Mouse (Mus musculus): Measurements from ENCODE around the gene Appbp2. TPM values are rescaled to one million over a fixed set of nuclear protein-coding genes. Genes with fewer than 3 reads are reported as not detected.
"Not testable (repeated sequence)": the region's sequence is repeated elsewhere in the genome, so short reads cannot be mapped to it uniquely, and the experiment has no call there.

Gene Appbp2
- polyA plus RNA-seq, 1 experiment from 2014 or later, result 42.8 TPM

DNA sequence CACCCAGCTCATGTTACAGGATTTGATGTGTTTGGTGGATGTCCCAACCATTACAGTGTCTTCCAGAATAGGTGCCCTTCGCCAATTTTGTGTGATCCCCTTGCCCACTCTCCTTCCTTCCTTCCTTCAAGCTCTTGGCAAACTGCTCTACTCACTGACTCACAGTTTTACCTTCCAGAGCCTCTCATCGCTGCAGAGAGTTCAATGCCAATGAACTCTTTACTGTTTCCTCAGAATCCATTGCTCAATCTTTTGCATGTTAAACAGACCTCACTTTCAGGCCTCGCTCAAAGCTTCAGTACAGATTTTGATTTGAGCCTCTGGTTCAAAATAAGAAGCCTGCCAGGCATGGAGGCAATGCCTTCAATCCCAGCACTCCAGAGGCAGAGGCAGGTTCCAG, 59.0 kb downstream of the Appbp2 start:
- no peaks in the 10 kb centered on the region for H3K36me3 ChIP-seq
- H3K4me3 ChIP-seq, result no peak overlapping the region
- no peaks in the 10 kb centered on the region for H3K9me3 ChIP-seq (replicated peaks)
- H3K27ac ChIP-seq, result no peak overlapping the region
- DNase-seq (ENCODE audit: low spot score), result no peak
- 0 out of 2 replicates have a peak, but pooled peaks cover under 1% of the 10 kb centered on the region for H3K4me1 ChIP-seq
- WGBS, result 85% methylated on average over 3 of the region's 3 CpGs
- no peaks in the 10 kb centered on the region for H3K27me3 ChIP-seq (ENCODE audit: low read depth, poor library complexity, severe bottlenecking)

DNA sequence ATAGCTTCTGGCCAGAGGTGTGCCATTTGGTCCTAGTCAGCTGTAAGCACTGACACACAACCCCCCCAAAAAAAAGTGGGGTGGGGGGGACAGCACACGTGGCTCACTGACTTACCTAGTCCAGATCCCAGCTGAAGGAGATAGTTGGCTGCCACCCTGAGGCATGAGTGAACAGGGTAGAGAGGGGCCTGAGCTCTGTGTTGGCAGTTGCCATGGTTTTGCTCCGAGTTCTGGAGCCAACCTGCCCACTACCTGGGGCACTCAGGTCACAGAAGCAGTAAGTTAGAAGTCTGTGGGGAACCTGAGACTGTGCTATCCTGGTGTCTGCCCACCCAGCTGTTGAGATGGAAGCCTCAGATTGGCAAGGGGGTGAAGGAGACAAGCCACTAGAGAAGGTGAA, 64.1 kb downstream of the Appbp2 start:
- Histone ChIP-seq H3K9me3 (replicated peaks) (no peaks in the 10 kb centered on the region), H3K27me3 (ENCODE audit: low read depth, poor library complexity, severe bottlenecking) (no peaks in the 10 kb centered on the region), H3K27ac (peak overlapping the region; percentile 77), H3K4me3 (0 out of 2 replicates have a peak overlapping the region, but pooled peaks have one; percentile 46), H3K4me1 (peaks cover 12% of the 10 kb centered on the region), H3K36me3 (no peaks in the 10 kb centered on the region)
- DNase-seq (ENCODE audit: low spot score), result no peak
- WGBS, result 58% methylated on average over 2 of the region's 2 CpGs

DNA sequence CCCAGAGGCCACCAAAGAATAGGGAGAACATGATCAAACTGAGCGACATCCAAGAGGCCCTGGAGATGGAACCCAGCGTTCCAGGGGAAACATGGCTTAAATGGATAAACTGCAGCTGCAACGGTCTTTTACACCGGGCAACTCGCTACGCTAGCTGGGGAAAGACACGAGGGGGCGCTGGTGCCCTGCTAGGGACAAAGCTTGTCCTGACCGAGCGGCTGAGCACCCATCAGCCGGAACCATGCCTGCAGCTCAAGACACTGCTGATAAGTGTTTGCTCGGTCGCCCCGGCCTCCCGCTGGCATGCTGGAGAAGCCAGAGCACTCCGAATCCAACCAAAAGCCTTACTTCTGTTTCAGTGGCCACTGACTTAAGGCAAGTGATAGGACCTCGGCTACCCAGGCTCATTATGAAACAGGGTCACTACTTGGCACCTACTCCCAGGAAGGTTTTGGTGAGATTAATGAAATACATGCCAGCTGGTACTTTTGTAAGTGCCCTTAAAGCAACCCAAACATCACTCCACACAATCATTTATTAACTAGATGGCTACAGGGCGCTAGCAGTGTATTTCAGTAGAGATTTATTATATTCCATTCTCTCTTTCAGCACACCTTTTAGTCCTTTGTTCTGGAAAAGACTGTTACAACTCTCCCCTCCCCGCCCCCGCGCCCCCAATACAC, 64.7 kb downstream of the Appbp2 start, which contains the start of gene 1700125H20Rik:
1700125H20Rik (plus strand) TSS at position 347 of the 683 bp plus-strand sequence.
- no peaks in the 10 kb centered on the region for H3K9me3 ChIP-seq (replicated peaks)
- peak within 1 kb of the TSS; percentile 77 for H3K27ac ChIP-seq
- WGBS, result 16% methylated on average over 21 of the region's 21 CpGs
- peak; percentile 93 for DNase-seq (ENCODE audit: low spot score)
- peaks cover 12% of the 10 kb centered on the region for H3K4me1 ChIP-seq
- H3K4me3 ChIP-seq, result peak within 1 kb of the TSS; percentile 46
- H3K36me3 ChIP-seq, result no peaks in the 10 kb centered on the region
- no peaks in the 10 kb centered on the region for H3K27me3 ChIP-seq (ENCODE audit: low read depth, poor library complexity, severe bottlenecking)

DNA sequence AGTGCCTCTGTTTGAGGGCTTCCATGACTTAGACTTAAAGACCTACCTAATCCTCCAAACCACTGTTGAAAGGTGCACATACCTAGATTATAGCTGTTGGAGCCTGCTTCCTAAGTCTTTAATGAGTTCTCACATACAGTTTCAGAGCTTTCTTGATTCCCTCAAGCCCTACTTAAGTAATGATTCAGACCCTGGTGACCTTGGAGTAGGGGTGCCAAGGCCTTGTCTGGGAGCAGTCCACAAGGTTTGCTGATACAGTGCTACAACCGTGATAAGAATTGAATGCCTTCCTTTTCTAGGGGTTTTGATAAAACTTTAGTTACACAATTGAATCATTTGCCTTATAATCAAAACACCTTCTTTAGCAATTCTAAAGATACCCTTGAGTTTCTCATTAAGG, 67.4 kb downstream of the Appbp2 start:
- H3K27ac ChIP-seq, result no peak overlapping the region

DNA sequence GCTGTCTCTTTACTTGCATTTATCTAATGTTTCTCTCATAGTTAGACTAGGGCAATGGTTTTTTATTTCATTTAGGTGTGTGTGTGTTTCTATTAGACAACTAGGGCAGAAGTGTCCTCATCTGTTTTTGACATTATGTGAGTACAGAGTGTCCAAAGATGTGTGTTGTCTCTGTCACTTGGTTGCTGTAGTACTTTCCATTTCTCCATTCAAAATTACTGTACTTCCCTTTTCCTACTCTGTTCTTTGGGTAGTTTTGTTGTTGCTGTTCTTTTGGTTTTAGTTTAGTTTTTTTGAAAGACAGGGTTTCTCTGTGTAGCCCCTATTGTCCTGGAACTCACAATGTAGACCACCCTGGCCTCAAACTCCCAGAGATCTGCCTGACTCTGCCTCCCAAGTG, 70.6 kb downstream of the Appbp2 start:
- H3K4me1 ChIP-seq, result no peaks in the 10 kb centered on the region

More for the DNA sequence above, 67.4 kb downstream of the Appbp2 start:
- no peaks in the 10 kb centered on the region for H3K36me3 ChIP-seq
- no peaks in the 10 kb centered on the region for H3K9me3 ChIP-seq (replicated peaks)
- DNase-seq (ENCODE audit: low spot score), result no peak
- no peaks in the 10 kb centered on the region for H3K27me3 ChIP-seq (ENCODE audit: low read depth, poor library complexity, severe bottlenecking)
- no peak overlapping the region for H3K4me3 ChIP-seq
- WGBS, result 90% methylated on average over 1 of the region's 1 CpGs
- H3K4me1 ChIP-seq, result peaks cover 12% of the 10 kb centered on the region

DNA sequence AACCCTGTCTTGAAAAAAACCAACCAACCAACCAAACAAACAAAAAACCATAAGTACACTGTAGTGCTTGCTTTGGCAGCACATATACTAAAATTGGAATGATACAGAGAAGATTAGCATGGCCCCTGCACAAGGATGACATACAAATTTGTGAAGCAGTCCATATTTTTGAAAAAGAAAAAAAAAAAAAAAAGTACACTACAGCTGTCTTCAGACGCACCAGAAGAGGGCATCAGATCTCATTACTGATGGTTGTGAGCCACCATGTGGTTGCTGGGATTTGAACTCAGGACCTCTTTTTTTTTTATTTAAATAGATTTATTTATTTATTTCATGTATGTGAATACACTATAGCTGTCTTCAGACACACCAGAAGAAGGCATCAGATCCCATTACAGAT, 71.9 kb downstream of the Appbp2 start:
- H3K9me3 ChIP-seq (replicated peaks); H3K27me3 ChIP-seq (ENCODE audit: low read depth, poor library complexity, severe bottlenecking); H3K36me3 ChIP-seq; DNase-seq (ENCODE audit: low spot score); H3K4me3 ChIP-seq; H3K27ac ChIP-seq; H3K4me1 ChIP-seq: not testable (repeated sequence)
- 91% methylated on average over 1 of the region's 1 CpGs for WGBS

More for the DNA sequence above, 70.6 kb downstream of the Appbp2 start:
- Histone ChIP-seq H3K36me3 (no peaks in the 10 kb centered on the region), H3K4me3 (no peak overlapping the region), H3K27me3 (ENCODE audit: low read depth, poor library complexity, severe bottlenecking) (no peaks in the 10 kb centered on the region), H3K27ac (no peak overlapping the region), H3K9me3 (replicated peaks) (no peaks in the 10 kb centered on the region)
- DNase-seq (ENCODE audit: low spot score), result no peak

DNA sequence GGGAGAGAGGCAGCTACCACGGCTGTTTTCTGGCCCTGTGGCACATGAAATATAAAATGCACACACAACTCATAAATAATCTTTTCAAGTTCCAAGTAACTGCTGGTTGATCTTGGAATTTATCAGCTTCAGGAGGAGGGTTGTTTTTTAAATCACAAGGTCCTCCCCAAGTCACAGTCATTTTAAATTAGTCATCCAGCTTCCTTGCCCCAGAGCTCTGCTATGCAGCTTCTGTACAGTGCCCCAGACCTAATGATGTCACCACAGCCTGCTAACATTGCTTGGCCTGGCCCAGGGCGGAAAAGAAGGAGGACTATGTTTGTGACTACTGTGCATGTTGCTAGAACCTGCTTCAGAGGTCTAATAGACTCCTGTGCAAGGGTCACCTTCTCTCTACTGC, 77.6 kb downstream of the Appbp2 start:
- Histone ChIP-seq H3K9me3 (replicated peaks) (no peaks in the 10 kb centered on the region), H3K27ac (no peak overlapping the region), H3K27me3 (ENCODE audit: low read depth, poor library complexity, severe bottlenecking) (no peaks in the 10 kb centered on the region), H3K4me3 (no peak overlapping the region), H3K4me1 (no peaks in the 10 kb centered on the region), H3K36me3 (no peaks in the 10 kb centered on the region)
- DNase-seq (ENCODE audit: low spot score), result no peak
- WGBS, result 69% methylated on average over 2 of the region's 2 CpGs

DNA sequence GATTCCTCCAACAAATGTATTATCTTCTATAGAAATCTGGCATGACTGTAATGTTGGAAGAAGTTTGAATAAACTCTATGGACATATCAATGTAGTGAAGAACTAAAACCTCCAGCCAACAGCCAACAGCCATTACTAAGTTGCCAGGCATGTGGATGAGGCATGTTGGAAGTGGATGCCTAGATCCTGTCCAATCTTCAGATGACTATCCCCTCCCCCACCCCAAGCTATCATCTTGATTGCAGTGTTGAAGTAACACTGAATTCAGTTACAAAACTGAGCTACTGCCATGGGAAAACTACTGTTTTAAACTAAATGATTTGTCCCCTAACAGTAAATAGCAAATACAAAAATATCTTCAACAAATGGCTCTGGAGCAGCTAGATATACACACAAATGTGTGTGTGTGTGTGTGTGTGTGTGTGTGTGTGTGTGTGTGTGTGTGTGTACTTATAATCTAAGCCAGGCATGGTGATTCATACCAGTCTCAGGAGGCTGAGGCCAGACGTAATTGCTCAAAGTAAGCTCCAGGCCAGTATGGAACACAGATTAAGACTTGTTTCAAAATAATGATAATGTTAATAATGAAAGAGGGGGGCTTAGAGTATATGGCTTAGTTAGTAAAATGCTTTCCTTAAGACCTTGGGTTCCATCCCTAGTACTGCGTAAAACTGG, 82.5 kb downstream of the Appbp2 start:
- no peaks in the 10 kb centered on the region for H3K9me3 ChIP-seq (replicated peaks)
- H3K4me3 ChIP-seq, result no peak overlapping the region
- H3K27ac ChIP-seq, result no peak overlapping the region
- no peaks in the 10 kb centered on the region for H3K36me3 ChIP-seq
- no peaks in the 10 kb centered on the region for H3K27me3 ChIP-seq (ENCODE audit: low read depth, poor library complexity, severe bottlenecking)
- no peak for DNase-seq (ENCODE audit: low spot score)
- WGBS, result 83% methylated on average over 2 of the region's 2 CpGs
- no peaks in the 10 kb centered on the region for H3K4me1 ChIP-seq

DNA sequence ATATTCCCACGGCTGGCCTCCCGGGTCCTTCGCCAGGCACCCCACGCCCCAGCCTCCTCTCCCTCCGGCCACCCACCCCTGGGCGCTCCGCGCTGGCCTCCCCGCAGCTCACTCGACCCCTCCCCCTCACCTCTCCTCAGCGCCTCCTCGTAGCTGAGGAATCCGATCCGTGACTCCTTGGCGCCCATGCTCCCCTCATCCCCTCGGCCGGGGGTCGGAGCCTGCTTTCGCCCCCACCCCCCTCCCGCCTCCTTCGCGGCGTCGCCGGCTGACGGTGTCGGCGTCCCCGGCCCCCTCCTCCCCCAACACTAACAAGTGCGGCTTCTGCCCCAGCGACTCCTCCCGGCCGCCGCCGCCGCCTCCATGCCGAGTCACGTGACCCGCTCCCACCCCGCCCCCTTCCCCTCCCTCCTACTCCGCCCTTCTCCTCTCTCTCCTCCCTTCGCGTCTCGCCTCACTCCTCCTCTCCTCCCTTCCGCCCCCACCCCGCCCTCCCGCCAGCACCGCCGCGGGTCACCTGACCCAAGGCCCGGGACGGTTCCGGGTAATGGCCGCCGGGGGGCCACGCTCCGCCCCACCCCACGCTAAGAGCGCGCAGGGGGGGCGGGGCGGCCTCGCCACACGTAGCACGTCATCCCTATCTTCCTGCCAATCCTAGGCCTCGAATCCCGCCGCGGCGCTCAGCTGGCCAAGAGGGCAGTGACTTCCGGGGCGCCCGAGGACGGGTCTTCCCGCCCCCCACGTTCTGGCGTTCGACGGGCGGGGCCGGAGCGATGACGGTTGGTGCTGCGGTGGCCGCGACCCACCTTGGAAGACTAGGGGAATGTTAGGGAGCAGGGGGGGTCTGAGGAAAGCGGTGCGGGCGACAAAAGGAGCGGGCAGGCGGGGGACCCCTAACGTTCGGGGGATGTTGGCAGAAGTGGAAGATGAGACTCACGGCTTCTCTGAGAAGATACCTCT, 95.1 kb downstream of the Appbp2 start, which contains the start of gene Usp32:
Usp32 (minus strand) TSS at position 581 of the 960 bp plus-strand sequence.
- under 1% methylated on average over 88 of the region's 94 CpGs for WGBS
- Histone ChIP-seq H3K27ac (peak within 1 kb of the TSS; percentile 93), H3K36me3 (no peaks in the 10 kb centered on the region), H3K4me1 (peaks cover 25% of the 10 kb centered on the region), H3K27me3 (ENCODE audit: low read depth, poor library complexity, severe bottlenecking) (no peaks in the 10 kb centered on the region), H3K4me3 (peak within 1 kb of the TSS; percentile 94), H3K9me3 (replicated peaks) (no peaks in the 10 kb centered on the region)
- peak; percentile 98 for DNase-seq (ENCODE audit: low spot score)

DNA sequence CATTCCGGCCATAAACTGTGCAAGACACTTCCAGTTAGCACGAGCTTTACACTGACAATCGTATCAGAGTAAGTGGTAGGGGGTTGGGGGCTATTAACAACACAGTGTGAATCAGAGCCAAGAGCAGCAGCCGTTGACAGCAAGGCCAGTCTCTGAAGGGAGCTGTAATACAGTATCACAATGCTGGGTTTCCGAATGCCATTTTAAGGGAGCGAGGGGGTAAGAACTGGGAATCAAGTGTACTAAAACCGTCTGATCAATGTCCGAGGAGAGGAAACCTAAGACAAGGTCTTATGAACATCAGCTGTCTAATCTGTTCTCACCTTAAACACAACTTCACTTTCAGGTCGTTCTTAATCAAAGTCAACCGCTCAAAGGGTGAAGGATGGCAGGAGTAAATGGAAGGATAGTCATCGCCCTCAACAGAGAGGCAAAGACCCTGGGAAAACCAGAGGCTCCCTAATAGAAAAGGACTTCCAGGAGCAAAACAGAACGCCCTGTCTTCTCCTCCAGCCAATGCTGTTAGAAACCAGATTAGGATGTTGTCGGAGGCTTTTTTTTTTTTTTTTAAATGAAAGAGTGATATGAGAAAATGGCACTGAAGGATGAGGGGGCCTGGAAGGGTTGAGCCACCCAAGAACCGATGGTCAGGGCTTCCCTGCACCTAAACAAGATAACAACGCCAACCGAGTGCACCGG, 96.0 kb downstream of the Appbp2 start:
- peak overlapping the region; percentile 93 for H3K27ac ChIP-seq
- peak overlapping the region; percentile 94 for H3K4me3 ChIP-seq
- no peaks in the 10 kb centered on the region for H3K27me3 ChIP-seq (ENCODE audit: low read depth, poor library complexity, severe bottlenecking)
- H3K9me3 ChIP-seq (replicated peaks), result no peaks in the 10 kb centered on the region
- H3K4me1 ChIP-seq, result peaks cover 25% of the 10 kb centered on the region
- peak; percentile 36 for DNase-seq (ENCODE audit: low spot score)
- H3K36me3 ChIP-seq, result no peaks in the 10 kb centered on the region
- 1% methylated on average over 17 of the region's 17 CpGs for WGBS
